Mouse (Mus musculus) hindbrain, embryonic 15.5 days (tissue): ENCODE results near the gene Cd163l1. TPM values are rescaled to one million over a fixed set of nuclear protein-coding genes. Genes with fewer than 3 reads are reported as not detected.

Experiments
- ATAC-seq: fragments of 200-750 bp; cut with Nextera tagmentation; 2 replicates; pipeline ENCODE4 v1.8.0; 2017; ENCODE audit warnings: low read depth, moderate number of reproducible peaks, moderate TSS enrichment; ENCODE audit not compliant: low FRiP score
- H3K27ac ChIP-seq: fragments of 300-500 bp; sonication (generic); replicated peaks from 2 replicates; pipeline ENCODE4 v1.5.1; 2015; ENCODE audit warnings: mild to moderate bottlenecking, inconsistent platforms
- H3K27me3 ChIP-seq: fragments of 300-500 bp; sonication (generic); 2 replicates; pipeline ENCODE4 v1.6.1; 2015; ENCODE audit warnings: control low read depth, inconsistent platforms
- H3K36me3 ChIP-seq: fragments of 300-500 bp; sonication (generic); 2 replicates; pipeline ENCODE4 v1.6.1; 2015; ENCODE audit warnings: control low read depth, inconsistent platforms
- H3K4me1 ChIP-seq: fragments of 300-500 bp; sonication (generic); replicated peaks from 2 replicates; pipeline ENCODE4 v1.6.1; 2015; ENCODE audit warnings: control low read depth, inconsistent platforms
- H3K4me2 ChIP-seq: fragments of 300-500 bp; sonication (generic); 2 replicates; pipeline ENCODE4 v1.6.1; 2015; ENCODE audit warnings: moderate library complexity, mild to moderate bottlenecking, inconsistent platforms
- H3K4me3 ChIP-seq: fragments of 300-500 bp; sonication (generic); 2 replicates; pipeline ENCODE4 v1.5.1; 2015; ENCODE audit warnings: mild to moderate bottlenecking, inconsistent platforms
- H3K9ac ChIP-seq: fragments of 300-500 bp; sonication (generic); 2 replicates; pipeline ENCODE4 v1.6.1; 2015; ENCODE audit warnings: inconsistent platforms
- H3K9me3 ChIP-seq: fragments of 300-500 bp; sonication (generic); 2 replicates; pipeline ENCODE4 v1.6.1; 2016; ENCODE audit warnings: control low read depth, inconsistent platforms
- WGBS: fragments of 180-500 bp; shearing (Covaris S2); methylation state at CpG from one replicate; pipeline ENCODE4 v1.1.7; 2015; 5-methylcytosine and 5-hydroxymethylcytosine counted together
- polyA plus RNA-seq: library from polyadenylated mRNA; unstranded; fragments of >200 nt; fragmentation: Nextera tagmentation; extraction: Ambion mirVana; gene quantifications from 2 replicates; pipeline ENCODE4 v1.2.1, GENCODE M21; 2015

The Cd163l1 gene
- 0.04 TPM in 1 of 2 replicates, not detected in the other for polyA plus RNA-seq

GRCm38 (mm10) chr7:140217967-140218366 lies at the start of gene Cd163l1:
Cd163l1 (plus strand) TSS chr7:140218267.
- no peaks in the 10 kb centered on the region for H3K36me3 ChIP-seq
- no peaks in the 10 kb centered on the region for H3K9me3 ChIP-seq
- H3K4me1 ChIP-seq, result no peaks in the 10 kb centered on the region
- H3K27ac ChIP-seq, result no peak within 1 kb of the TSS
- ATAC-seq, result no peak
- H3K4me2 ChIP-seq, result no peak within 1 kb of the TSS
- H3K4me3 ChIP-seq, result no peak within 1 kb of the TSS
- 90% methylated on average over 2 of the region's 2 CpGs for WGBS
- H3K27me3 ChIP-seq, result no peaks in the 10 kb centered on the region
- no peak within 1 kb of the TSS for H3K9ac ChIP-seq

- no peak overlapping the region for H3K4me2 ChIP-seq
- H3K4me3 ChIP-seq, result no peak overlapping the region
- 82% methylated on average over 4 of the region's 4 CpGs for WGBS
- ATAC-seq, result no peak
- no peaks in the 10 kb centered on the region for H3K4me1 ChIP-seq
- H3K9me3 ChIP-seq, result no peaks in the 10 kb centered on the region
- no peaks in the 10 kb centered on the region for H3K36me3 ChIP-seq
- H3K27ac ChIP-seq, result no peak overlapping the region
- no peaks in the 10 kb centered on the region for H3K27me3 ChIP-seq
- no peak overlapping the region for H3K9ac ChIP-seq
Observed at GRCm38 (mm10) chr7:140169386-140169785, 48.7 kb upstream of the Cd163l1 start.

GRCm38 (mm10) chr7:140170863-140171262 lies 47.2 kb upstream of the Cd163l1 start:
- Histone ChIP-seq H3K4me2 (no peak overlapping the region), H3K9ac (no peak overlapping the region), H3K27ac (no peak overlapping the region), H3K27me3 (no peaks in the 10 kb centered on the region), H3K4me3 (no peak overlapping the region), H3K9me3 (no peaks in the 10 kb centered on the region), H3K36me3 (no peaks in the 10 kb centered on the region), H3K4me1 (no peaks in the 10 kb centered on the region)
- 94% methylated on average over 3 of the region's 3 CpGs for WGBS
- no peak for ATAC-seq

GRCm38 (mm10) chr7:140172936-140173335 lies 45.1 kb upstream of the Cd163l1 start, which contains the start of gene Olfr523:
Olfr523 (plus strand) TSS chr7:140173217.
- WGBS, result 44% methylated on average over 1 of the region's 1 CpGs
- Histone ChIP-seq H3K36me3 (no peaks in the 10 kb centered on the region), H3K9ac (no peak within 1 kb of the TSS), H3K9me3 (no peaks in the 10 kb centered on the region), H3K4me2 (no peak within 1 kb of the TSS), H3K4me1 (no peaks in the 10 kb centered on the region), H3K27me3 (no peaks in the 10 kb centered on the region), H3K27ac (no peak within 1 kb of the TSS), H3K4me3 (no peak within 1 kb of the TSS)
- no peak for ATAC-seq

DNA sequence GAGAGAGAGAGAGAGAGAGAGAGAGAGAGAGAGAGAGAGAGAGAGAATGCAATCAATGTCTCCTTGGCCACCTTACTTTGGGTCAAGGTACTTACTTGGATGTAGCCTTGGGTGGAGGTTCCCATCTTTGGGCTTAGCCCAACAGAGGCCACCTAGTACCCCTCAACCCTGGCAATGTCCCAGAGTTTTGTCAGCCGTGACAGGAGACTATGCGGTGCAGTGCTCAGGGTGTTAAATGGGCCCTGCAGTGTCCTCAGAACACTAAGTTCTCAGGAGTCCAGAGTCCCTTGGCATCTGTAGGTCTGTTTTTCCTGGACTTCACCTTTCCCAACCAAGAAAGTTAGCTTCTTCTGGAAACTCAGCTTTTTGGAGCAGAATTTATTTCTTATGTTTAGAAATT lies 38.9 kb upstream of the Cd163l1 start:
- H3K27me3 ChIP-seq, result no peaks in the 10 kb centered on the region
- no peak overlapping the region for H3K9ac ChIP-seq
- no peaks in the 10 kb centered on the region for H3K9me3 ChIP-seq
- H3K27ac ChIP-seq, result no peak overlapping the region
- no peak for ATAC-seq
- H3K4me1 ChIP-seq, result no peaks in the 10 kb centered on the region
- 78% methylated on average over 2 of the region's 2 CpGs for WGBS
- H3K4me3 ChIP-seq, result no peak overlapping the region
- H3K36me3 ChIP-seq, result no peaks in the 10 kb centered on the region
- no peak overlapping the region for H3K4me2 ChIP-seq

GRCm38 (mm10) chr7:140180692-140181091 lies 37.4 kb upstream of the Cd163l1 start:
- Histone ChIP-seq H3K9ac (no peak overlapping the region), H3K4me3 (no peak overlapping the region), H3K27me3 (no peaks in the 10 kb centered on the region), H3K4me1 (no peaks in the 10 kb centered on the region), H3K9me3 (no peaks in the 10 kb centered on the region), H3K4me2 (no peak overlapping the region), H3K36me3 (no peaks in the 10 kb centered on the region), H3K27ac (no peak overlapping the region)
- 86% methylated on average over 2 of the region's 2 CpGs for WGBS
- ATAC-seq, result no peak

- Histone ChIP-seq H3K9ac (no peak overlapping the region), H3K27me3 (no peaks in the 10 kb centered on the region), H3K27ac (no peak overlapping the region), H3K36me3 (no peaks in the 10 kb centered on the region), H3K4me2 (no peak overlapping the region), H3K4me1 (no peaks in the 10 kb centered on the region), H3K9me3 (no peaks in the 10 kb centered on the region), H3K4me3 (no peak overlapping the region)
- WGBS, result 91% methylated on average over 4 of the region's 4 CpGs
- ATAC-seq, result no peak
Observed at GRCm38 (mm10) chr7:140184206-140184605, 33.9 kb upstream of the Cd163l1 start.

GRCm38 (mm10) chr7:140186646-140187620 lies 31.1 kb upstream of the Cd163l1 start:
- H3K36me3 ChIP-seq, result no peaks in the 10 kb centered on the region
- no peaks in the 10 kb centered on the region for H3K9me3 ChIP-seq
- H3K27ac ChIP-seq, result no peak overlapping the region
- no peak overlapping the region for H3K4me3 ChIP-seq
- no peak overlapping the region for H3K4me2 ChIP-seq
- H3K4me1 ChIP-seq, result no peaks in the 10 kb centered on the region
- no peaks in the 10 kb centered on the region for H3K27me3 ChIP-seq
- no peak for ATAC-seq
- no peak overlapping the region for H3K9ac ChIP-seq
- WGBS, result 59% methylated on average over 18 of the region's 18 CpGs

GRCm38 (mm10) chr7:140187721-140188390 lies 30.2 kb upstream of the Cd163l1 start:
- Histone ChIP-seq H3K9me3 (no peaks in the 10 kb centered on the region), H3K36me3 (no peaks in the 10 kb centered on the region), H3K4me2 (no peak overlapping the region), H3K4me1 (no peaks in the 10 kb centered on the region), H3K4me3 (no peak overlapping the region), H3K27me3 (no peaks in the 10 kb centered on the region), H3K27ac (no peak overlapping the region), H3K9ac (no peak overlapping the region)
- 80% methylated on average over 7 of the region's 7 CpGs for WGBS
- ATAC-seq, result no peak

GRCm38 (mm10) chr7:140188391-140189328 lies 29.4 kb upstream of the Cd163l1 start:
- Histone ChIP-seq H3K4me1 (no peaks in the 10 kb centered on the region), H3K27me3 (no peaks in the 10 kb centered on the region), H3K9ac (no peak overlapping the region), H3K9me3 (no peaks in the 10 kb centered on the region), H3K36me3 (no peaks in the 10 kb centered on the region), H3K4me3 (no peak overlapping the region), H3K4me2 (no peak overlapping the region), H3K27ac (no peak overlapping the region)
- 67% methylated on average over 4 of the region's 4 CpGs for WGBS
- ATAC-seq, result no peak

- Histone ChIP-seq H3K9me3 (no peaks in the 10 kb centered on the region), H3K4me2 (no peak overlapping the region), H3K36me3 (no peaks in the 10 kb centered on the region), H3K9ac (no peak overlapping the region), H3K27ac (no peak overlapping the region), H3K27me3 (no peaks in the 10 kb centered on the region), H3K4me1 (no peaks in the 10 kb centered on the region), H3K4me3 (no peak overlapping the region)
- WGBS, result 88% methylated on average over 1 of the region's 1 CpGs
- no peak for ATAC-seq
Observed at GRCm38 (mm10) chr7:140190435-140190834, 27.6 kb upstream of the Cd163l1 start.
